Mouse (Mus musculus) liver, postnatal 0 days (tissue): ENCODE measurements around the gene Ppp1r9b.

Source experiments
- CTCF ChIP-seq: sonication (generic); IDR thresholded peaks from 2 replicates; pipeline ENCODE4 v1.5.1; 2016; ENCODE audit warnings: antibody characterized with exemption, low read depth
- EP300 ChIP-seq: IDR thresholded peaks from 2 replicates; pipeline ENCODE4 v1.6.1; 2016; ENCODE audit warnings: antibody characterized with exemption, low read depth, mild to moderate bottlenecking

GRCm38 (mm10) chr11:94990102-94990748 lies 610 bp upstream of the Ppp1r9b start:
- no peak for TF ChIP-seq CTCF
- no peak for TF ChIP-seq EP300
